Mouse (Mus musculus) inflammation-experienced regulatory T-cells, adult 6 months (primary cell): Measurements from ENCODE around the gene Whamm. TPM values are rescaled to one million over a fixed set of nuclear protein-coding genes. Genes with fewer than 3 reads are reported as not detected.

ENCODE experiments used
- ATAC-seq: one replicate; pipeline ENCODE4 v1.8.0; 2017
- polyA plus RNA-seq, 3 experiments: library from polyadenylated mRNA; unstranded; fragments of 100-300 nt; shearing (Covaris generic); gene quantifications; one replicate each; pipeline ENCODE4 v1.2.1; 2017

The Whamm gene
- polyA plus RNA-seq, 3 experiments from 2014 or later: 3.4 to 8.1 (median 5.2) TPM

GRCm38 (mm10) chr7:81597660-81598059 lies 26.6 kb downstream of the Whamm start:
- ATAC-seq: no peak

- no peak for ATAC-seq
Observed at GRCm38 (mm10) chr7:81599379-81600280, 28.6 kb downstream of the Whamm start.

DNA sequence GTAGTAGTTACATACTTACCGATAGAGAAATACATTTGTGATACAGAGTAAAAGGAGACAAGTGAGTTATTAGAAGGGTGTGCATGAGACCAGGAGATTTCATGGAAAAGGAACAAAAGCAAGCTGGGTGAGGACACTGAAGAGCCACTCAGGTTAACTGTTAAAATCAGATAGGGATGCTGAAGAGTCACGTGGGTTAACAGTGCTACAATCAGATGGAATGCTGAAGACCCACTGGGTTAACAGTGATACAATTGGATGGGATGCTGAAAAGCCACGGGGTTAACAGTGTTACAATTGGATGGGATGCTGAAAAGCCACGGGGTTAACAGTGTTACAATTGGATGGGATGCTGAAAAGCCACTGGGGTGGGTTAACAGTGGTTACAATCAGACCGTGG lies 33.9 kb downstream of the Whamm start:
- no peak for ATAC-seq

DNA sequence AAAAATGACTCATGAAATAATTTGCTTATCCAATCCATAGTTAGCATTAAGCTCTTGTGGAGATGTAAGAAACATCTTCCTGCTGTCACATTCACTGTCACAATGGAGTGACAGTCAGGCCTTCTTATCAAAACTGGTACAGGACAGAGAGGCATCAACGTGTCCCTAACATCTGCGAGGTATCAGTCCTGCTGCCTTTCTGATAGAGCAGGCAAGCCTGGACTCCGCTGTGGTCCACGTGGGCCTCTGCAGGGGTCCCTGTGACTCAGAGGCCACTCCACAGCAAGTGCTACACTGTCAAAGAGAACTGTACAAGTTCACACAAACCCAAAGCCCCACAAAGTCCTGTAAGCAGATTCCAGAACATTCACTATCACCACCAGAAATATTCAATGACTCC lies 34.4 kb downstream of the Whamm start:
- no peak for ATAC-seq

DNA sequence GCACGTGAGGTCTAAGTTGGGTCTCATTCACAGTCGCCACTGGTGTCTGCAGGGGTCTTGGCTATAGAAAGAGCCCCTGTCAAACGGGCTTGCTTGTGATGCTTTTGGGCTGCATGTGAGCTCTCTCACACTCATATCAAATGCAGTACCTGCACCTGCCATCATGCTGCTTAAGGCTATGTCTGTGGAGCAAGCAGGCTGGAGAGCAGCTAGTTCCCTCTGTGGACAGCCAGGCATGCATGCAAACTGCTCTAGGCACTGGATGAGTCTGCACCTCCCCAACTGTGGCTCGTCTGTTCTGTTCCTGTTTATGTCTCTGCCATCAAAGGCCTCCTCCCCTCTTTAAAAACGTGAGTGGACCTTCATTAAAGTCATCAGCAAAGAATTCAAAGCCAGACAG lies 35.4 kb downstream of the Whamm start:
- ATAC-seq: no peak

- ATAC-seq: no peak
Observed at GRCm38 (mm10) chr7:81610125-81610524, 39.1 kb downstream of the Whamm start.

DNA sequence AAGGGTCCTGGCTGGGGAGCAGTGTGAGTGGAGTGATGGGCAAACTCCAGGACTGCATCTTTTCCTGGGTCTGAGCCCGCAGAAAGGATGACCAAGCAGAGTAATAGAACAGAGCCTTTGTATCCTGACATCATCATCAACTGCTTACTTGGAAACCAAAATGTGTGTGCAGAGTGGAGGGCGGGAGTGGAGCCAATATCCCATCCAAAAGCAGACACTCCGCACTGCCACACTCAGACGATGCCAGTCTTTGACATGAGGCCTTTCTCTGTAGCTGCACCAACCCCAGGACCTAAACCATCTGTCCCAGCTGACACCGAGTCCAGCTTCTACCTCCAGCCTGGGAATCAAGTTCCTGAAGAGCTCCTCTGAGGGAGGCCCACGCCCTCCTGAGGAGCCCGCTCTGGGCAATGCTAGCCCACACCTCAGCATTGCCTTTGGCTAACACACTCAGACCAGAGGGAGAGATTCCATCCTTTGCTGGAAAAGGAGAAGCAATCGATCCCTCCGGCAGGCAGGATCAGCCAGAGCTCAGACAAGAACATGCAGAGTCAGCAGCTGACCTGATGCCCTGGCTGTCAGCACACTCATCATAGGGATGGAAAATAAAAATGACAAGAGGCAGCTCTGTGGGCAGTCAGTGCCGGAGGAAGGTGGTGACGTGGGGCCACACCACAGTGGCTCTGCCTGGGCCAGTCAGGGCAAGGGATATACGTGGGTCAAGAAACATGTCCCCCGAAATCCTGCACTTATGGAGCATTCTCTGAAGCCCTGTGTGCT lies 42.0 kb downstream of the Whamm start:
- ATAC-seq: no peak

GRCm38 (mm10) chr7:81615031-81615430 lies 44.0 kb downstream of the Whamm start:
- no peak for ATAC-seq

- no peak for ATAC-seq
Observed at GRCm38 (mm10) chr7:81622793-81623192, 51.7 kb downstream of the Whamm start.

- ATAC-seq: no peak
Observed at GRCm38 (mm10) chr7:81623767-81624166, 52.7 kb downstream of the Whamm start.

DNA sequence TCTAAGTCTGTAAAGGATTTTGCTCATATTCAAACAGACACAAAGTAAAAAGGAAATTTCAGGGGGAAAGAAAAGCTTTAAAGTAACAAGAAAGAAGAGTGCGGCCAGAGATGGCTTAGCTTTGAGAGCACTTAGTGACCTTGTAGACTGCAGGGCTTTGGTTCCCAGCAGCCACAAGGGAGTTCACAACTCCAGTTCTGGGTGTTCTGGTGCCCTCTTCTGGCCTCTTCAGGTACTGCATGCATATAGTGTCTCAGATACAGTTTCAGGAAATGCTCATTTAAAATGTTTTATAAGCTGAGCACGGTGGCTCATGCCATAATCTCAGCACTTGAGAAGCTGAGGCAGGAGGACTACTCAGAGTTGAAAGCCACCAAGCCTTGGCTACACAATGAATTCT lies 55.4 kb downstream of the Whamm start:
- ATAC-seq: no peak

- no peak for ATAC-seq
Observed at GRCm38 (mm10) chr7:81631261-81631660, 60.2 kb downstream of the Whamm start.

- ATAC-seq: no peak
Observed at GRCm38 (mm10) chr7:81632586-81632985, 61.5 kb downstream of the Whamm start.

DNA sequence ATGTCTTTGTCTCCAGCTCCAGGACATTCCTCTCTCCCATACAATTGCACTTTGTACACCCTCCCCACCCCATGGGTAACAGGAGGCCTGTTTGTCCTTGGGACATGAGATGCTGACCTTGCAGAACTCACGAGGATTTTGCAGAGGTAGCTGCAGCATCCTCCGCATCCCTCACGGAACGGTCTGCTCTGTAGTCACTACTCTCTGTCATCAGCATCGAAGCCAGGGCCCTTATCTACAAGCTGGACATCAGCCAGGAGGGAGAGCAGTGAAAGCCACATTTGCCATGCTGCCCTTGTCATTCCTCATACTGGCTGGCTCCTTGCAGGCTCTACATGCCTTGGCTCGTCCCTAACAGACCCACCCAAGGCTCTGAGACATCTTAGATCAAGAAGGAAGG lies 70.0 kb downstream of the Whamm start:
- no peak for ATAC-seq

GRCm38 (mm10) chr7:81644551-81645235 lies 73.6 kb downstream of the Whamm start:
- no peak for ATAC-seq

Other genes with a start within 250 kb of the Whamm start
- 1,000 to 10,000 TPM in 2 of 3 experiments, 100 to 1,000 TPM in 1; 985 to 1,426 (median 1,383) TPM for gene Rps17, start 226.0 kb upstream of the Whamm start, polyA plus RNA-seq
- gene Cpeb1, start 115.8 kb upstream of the Whamm start, polyA plus RNA-seq: under 1 TPM in 1 of 3 experiments, not detected in 2; 0.30 TPM
- not detected for gene Ap3b2, start 77.3 kb upstream of the Whamm start, polyA plus RNA-seq
- gene BC048679, start 73.0 kb upstream of the Whamm start, polyA plus RNA-seq: not detected
- gene Fsd2, start 4.3 kb upstream of the Whamm start, polyA plus RNA-seq: 1 to 10 TPM; 2.5 to 5.3 (median 3.2) TPM
- gene Homer2, start 136.3 kb downstream of the Whamm start, polyA plus RNA-seq: under 1 TPM in 1 of 3 experiments, not detected in 2; 0.47 TPM
- 100 to 1,000 TPM; 153 to 159 (median 158) TPM for gene Ramac, start 191.7 kb downstream of the Whamm start, polyA plus RNA-seq
- 10 to 100 TPM; 62.7 to 70.5 (median 68.8) TPM for gene 3110040N11Rik, start 218.2 kb downstream of the Whamm start, polyA plus RNA-seq